Mouse (Mus musculus): ENCODE results near the gene Ireb2. TPM values are rescaled to one million over a fixed set of nuclear protein-coding genes. Genes with fewer than 3 reads are reported as not detected.
A peak's percentile ranks its signal among the peaks of the same experiment; 100 is the strongest.

The Ireb2 gene
- polyA plus RNA-seq, 1 experiment from 2014 or later, result 17.7 TPM

- Histone ChIP-seq H3K4me3 (ENCODE audit: low read depth, low read length) (no peak overlapping the region), H3K36me3 (ENCODE audit: control insufficient read depth, insufficient read depth) (no peaks in the 10 kb centered on the region), H3K27ac (ENCODE audit: low read depth, low read length) (no peak overlapping the region), H3K9me3 (ENCODE audit: control insufficient read depth) (no peaks in the 10 kb centered on the region), H3K4me2 (replicated peaks; ENCODE audit: low read depth) (no peak overlapping the region), H3K9ac (ENCODE audit: low read depth, low read length) (no peak overlapping the region), H3K27me3 (replicated peaks; ENCODE audit: control insufficient read depth, insufficient read depth, low read length) (no peaks in the 10 kb centered on the region), H3K4me1 (replicated peaks; ENCODE audit: control insufficient read depth, insufficient read depth, low read length) (peaks cover 3% of the 10 kb centered on the region; the same call in 1 of the 2 replicates)
- no peak for ATAC-seq
- WGBS, result 75% methylated on average over 5 of the region's 5 CpGs
- no peak for TF ChIP-seq CTCF (IDR thresholded peaks at IDR 0.05; ENCODE audit: low read depth)
Observed at GRCm38 (mm10) chr9:54918781-54919180, 55.2 kb downstream of the Ireb2 start.

- H3K36me3 ChIP-seq (ENCODE audit: control insufficient read depth, insufficient read depth), result no peaks in the 10 kb centered on the region
- no peak for TF ChIP-seq CTCF (IDR thresholded peaks at IDR 0.05; ENCODE audit: low read depth)
- no peaks in the 10 kb centered on the region for H3K9me3 ChIP-seq (ENCODE audit: control insufficient read depth)
- no peaks in the 10 kb centered on the region for H3K27me3 ChIP-seq (replicated peaks; ENCODE audit: control insufficient read depth, insufficient read depth, low read length)
- no peak overlapping the region for H3K27ac ChIP-seq (ENCODE audit: low read depth, low read length)
- 38% methylated on average over 4 of the region's 4 CpGs for WGBS
- ATAC-seq, result no peak
- H3K9ac ChIP-seq (ENCODE audit: low read depth, low read length), result no peak overlapping the region
- peaks cover 3% of the 10 kb centered on the region; the same call in 1 of the 2 replicates for H3K4me1 ChIP-seq (replicated peaks; ENCODE audit: control insufficient read depth, insufficient read depth, low read length)
- H3K4me2 ChIP-seq (replicated peaks; ENCODE audit: low read depth), result no peak overlapping the region
- H3K4me3 ChIP-seq (ENCODE audit: low read depth, low read length), result no peak overlapping the region
Observed at GRCm38 (mm10) chr9:54919946-54920345, 56.4 kb downstream of the Ireb2 start.

GRCm38 (mm10) chr9:54930741-54931140 lies 67.2 kb downstream of the Ireb2 start:
- Histone ChIP-seq H3K36me3 (ENCODE audit: control insufficient read depth, insufficient read depth) (no peaks in the 10 kb centered on the region), H3K4me3 (ENCODE audit: low read depth, low read length) (no peak overlapping the region), H3K27ac (ENCODE audit: low read depth, low read length) (no peak overlapping the region), H3K27me3 (replicated peaks; ENCODE audit: control insufficient read depth, insufficient read depth, low read length) (no peaks in the 10 kb centered on the region), H3K4me1 (replicated peaks; ENCODE audit: control insufficient read depth, insufficient read depth, low read length) (0 out of 2 replicates have a peak, but pooled peaks cover 4% of the 10 kb centered on the region), H3K9me3 (ENCODE audit: control insufficient read depth) (no peaks in the 10 kb centered on the region), H3K9ac (ENCODE audit: low read depth, low read length) (no peak overlapping the region), H3K4me2 (replicated peaks; ENCODE audit: low read depth) (no peak overlapping the region)
- no peak for ATAC-seq
- TF ChIP-seq CTCF (IDR thresholded peaks at IDR 0.05; ENCODE audit: low read depth), result no peak
- 90% methylated on average over 1 of the region's 1 CpGs for WGBS

- H3K9ac ChIP-seq (ENCODE audit: low read depth, low read length), result no peak overlapping the region
- peak; percentile 58 for TF ChIP-seq CTCF (IDR thresholded peaks at IDR 0.05; ENCODE audit: low read depth)
- WGBS, result 23% methylated on average over 1 of the region's 1 CpGs
- no peak for ATAC-seq
- no peaks in the 10 kb centered on the region for H3K27me3 ChIP-seq (replicated peaks; ENCODE audit: control insufficient read depth, insufficient read depth, low read length)
- no peak overlapping the region for H3K4me2 ChIP-seq (replicated peaks; ENCODE audit: low read depth)
- no peak overlapping the region for H3K4me3 ChIP-seq (ENCODE audit: low read depth, low read length)
- H3K4me1 ChIP-seq (replicated peaks; ENCODE audit: control insufficient read depth, insufficient read depth, low read length), result 0 out of 2 replicates have a peak, but pooled peaks cover 4% of the 10 kb centered on the region
- H3K27ac ChIP-seq (ENCODE audit: low read depth, low read length), result no peak overlapping the region
- H3K9me3 ChIP-seq (ENCODE audit: control insufficient read depth), result no peaks in the 10 kb centered on the region
- H3K36me3 ChIP-seq (ENCODE audit: control insufficient read depth, insufficient read depth), result no peaks in the 10 kb centered on the region
Observed at GRCm38 (mm10) chr9:54931765-54932164, 68.2 kb downstream of the Ireb2 start.

GRCm38 (mm10) chr9:54932379-54932778 lies 68.8 kb downstream of the Ireb2 start:
- 52% methylated on average over 2 of the region's 2 CpGs for WGBS
- no peak for TF ChIP-seq CTCF (IDR thresholded peaks at IDR 0.05; ENCODE audit: low read depth)

GRCm38 (mm10) chr9:54942071-54942470 lies 78.5 kb downstream of the Ireb2 start:
- H3K9ac ChIP-seq (ENCODE audit: low read depth, low read length), result no peak overlapping the region
- no peaks in the 10 kb centered on the region for H3K36me3 ChIP-seq (ENCODE audit: control insufficient read depth, insufficient read depth)
- H3K9me3 ChIP-seq (ENCODE audit: control insufficient read depth), result no peaks in the 10 kb centered on the region
- no peak for TF ChIP-seq CTCF (IDR thresholded peaks at IDR 0.05; ENCODE audit: low read depth)
- 84% methylated on average over 4 of the region's 4 CpGs for WGBS
- H3K4me1 ChIP-seq (replicated peaks; ENCODE audit: control insufficient read depth, insufficient read depth, low read length), result no peaks in the 10 kb centered on the region
- ATAC-seq, result no peak
- H3K4me2 ChIP-seq (replicated peaks; ENCODE audit: low read depth), result no peak overlapping the region
- no peak overlapping the region for H3K27ac ChIP-seq (ENCODE audit: low read depth, low read length)
- H3K4me3 ChIP-seq (ENCODE audit: low read depth, low read length), result no peak overlapping the region
- no peaks in the 10 kb centered on the region for H3K27me3 ChIP-seq (replicated peaks; ENCODE audit: control insufficient read depth, insufficient read depth, low read length)

More at GRCm38 (mm10) chr9:54932379-54932778, 68.8 kb downstream of the Ireb2 start:
- Histone ChIP-seq H3K4me2 (replicated peaks; ENCODE audit: low read depth) (no peak overlapping the region), H3K4me3 (ENCODE audit: low read depth, low read length) (no peak overlapping the region), H3K4me1 (replicated peaks; ENCODE audit: control insufficient read depth, insufficient read depth, low read length) (0 out of 2 replicates have a peak, but pooled peaks cover 4% of the 10 kb centered on the region), H3K27me3 (replicated peaks; ENCODE audit: control insufficient read depth, insufficient read depth, low read length) (no peaks in the 10 kb centered on the region), H3K9ac (ENCODE audit: low read depth, low read length) (no peak overlapping the region), H3K36me3 (ENCODE audit: control insufficient read depth, insufficient read depth) (no peaks in the 10 kb centered on the region), H3K27ac (ENCODE audit: low read depth, low read length) (no peak overlapping the region), H3K9me3 (ENCODE audit: control insufficient read depth) (no peaks in the 10 kb centered on the region)
- no peak for ATAC-seq

GRCm38 (mm10) chr9:54944467-54944866 lies 80.9 kb downstream of the Ireb2 start:
- Histone ChIP-seq H3K4me3 (ENCODE audit: low read depth, low read length) (no peak overlapping the region), H3K27me3 (replicated peaks; ENCODE audit: control insufficient read depth, insufficient read depth, low read length) (no peaks in the 10 kb centered on the region), H3K9me3 (ENCODE audit: control insufficient read depth) (no peaks in the 10 kb centered on the region), H3K9ac (ENCODE audit: low read depth, low read length) (no peak overlapping the region), H3K4me1 (replicated peaks; ENCODE audit: control insufficient read depth, insufficient read depth, low read length) (no peaks in the 10 kb centered on the region), H3K4me2 (replicated peaks; ENCODE audit: low read depth) (no peak overlapping the region), H3K27ac (ENCODE audit: low read depth, low read length) (no peak overlapping the region), H3K36me3 (ENCODE audit: control insufficient read depth, insufficient read depth) (no peaks in the 10 kb centered on the region)
- no peak for ATAC-seq
- peak; percentile 39; the same call in 1 of the 2 replicates for TF ChIP-seq CTCF (IDR thresholded peaks at IDR 0.05; ENCODE audit: low read depth)
- WGBS, result 65% methylated on average over 2 of the region's 2 CpGs

All from intestine, postnatal 0 days (tissue).